Mouse (Mus musculus): ENCODE results near the gene Cdkl1. TPM values are rescaled to one million over a fixed set of nuclear protein-coding genes. Genes with fewer than 3 reads are reported as not detected.

Gene Cdkl1
- polyA plus RNA-seq, 1 experiment, result not detected

GRCm38 (mm10) chr12:69809439-69809838 is 18.4 kb upstream of the Cdkl1 start:
- H3K27me3 ChIP-seq (ENCODE audit: control insufficient read depth, insufficient read depth, insufficient read length), result no peaks in the 10 kb centered on the region
- TF ChIP-seq USF1 (IDR thresholded peaks at IDR 0.05; ENCODE audit: low read depth), result no peak
- no peak for TF ChIP-seq FOSL1 (IDR thresholded peaks at IDR 0.05; ENCODE audit: insufficient read depth, low read length, poor library complexity, severe bottlenecking)
- TF ChIP-seq MYOG (IDR thresholded peaks at IDR 0.05; ENCODE audit: control insufficient read depth, extremely low read depth, insufficient read length), result no peak
- no peak for TF ChIP-seq MYOD1 (IDR thresholded peaks at IDR 0.05; ENCODE audit: control insufficient read depth, insufficient read length, low read depth)
- TF ChIP-seq MAX (IDR thresholded peaks at IDR 0.05), result no peak
- no peak for TF ChIP-seq CTCF (IDR thresholded peaks at IDR 0.05; ENCODE audit: control insufficient read depth, insufficient read depth, insufficient read length)
- TF ChIP-seq CEBPB (IDR thresholded peaks at IDR 0.05; ENCODE audit: low read depth), result no peak
- H3ac ChIP-seq (ENCODE audit: control insufficient read depth, insufficient read length, low read depth), result no peak overlapping the region
- H3K79me3 ChIP-seq (ENCODE audit: low read depth), result no peaks in the 10 kb centered on the region
- H3K79me2 ChIP-seq (ENCODE audit: control insufficient read depth, insufficient read depth), result no peaks in the 10 kb centered on the region
- peaks cover 64% of the 10 kb centered on the region for H3K36me3 ChIP-seq (ENCODE audit: control insufficient read depth, insufficient read depth)
- H3K4me3 ChIP-seq (ENCODE audit: insufficient read depth, poor library complexity, severe bottlenecking), result no peak overlapping the region

GRCm38 (mm10) chr12:69807399-69807985 is 16.4 kb upstream of the Cdkl1 start:
- Histone ChIP-seq H3K27me3 (ENCODE audit: control insufficient read depth, insufficient read depth, insufficient read length) (no peaks in the 10 kb centered on the region), H3K79me3 (ENCODE audit: low read depth) (no peaks in the 10 kb centered on the region), H3ac (ENCODE audit: control insufficient read depth, insufficient read length, low read depth) (no peak overlapping the region), H3K4me3 (ENCODE audit: insufficient read depth, poor library complexity, severe bottlenecking) (no peak overlapping the region), H3K79me2 (ENCODE audit: control insufficient read depth, insufficient read depth) (no peaks in the 10 kb centered on the region), H3K36me3 (ENCODE audit: control insufficient read depth, insufficient read depth) (peaks cover 66% of the 10 kb centered on the region)
- no peak for TF ChIP-seq MYOD1 (IDR thresholded peaks at IDR 0.05; ENCODE audit: control insufficient read depth, insufficient read length, low read depth)
- TF ChIP-seq USF1 (IDR thresholded peaks at IDR 0.05; ENCODE audit: low read depth), result no peak
- TF ChIP-seq MAX (IDR thresholded peaks at IDR 0.05), result no peak
- TF ChIP-seq CTCF (IDR thresholded peaks at IDR 0.05; ENCODE audit: control insufficient read depth, insufficient read depth, insufficient read length), result no peak
- TF ChIP-seq MYOG (IDR thresholded peaks at IDR 0.05; ENCODE audit: control insufficient read depth, extremely low read depth, insufficient read length), result no peak
- TF ChIP-seq CEBPB (IDR thresholded peaks at IDR 0.05; ENCODE audit: low read depth), result no peak
- TF ChIP-seq FOSL1 (IDR thresholded peaks at IDR 0.05; ENCODE audit: insufficient read depth, low read length, poor library complexity, severe bottlenecking), result no peak

- Histone ChIP-seq H3K27me3 (ENCODE audit: control insufficient read depth, insufficient read depth, insufficient read length) (no peaks in the 10 kb centered on the region), H3K79me3 (ENCODE audit: low read depth) (no peaks in the 10 kb centered on the region), H3K79me2 (ENCODE audit: control insufficient read depth, insufficient read depth) (no peaks in the 10 kb centered on the region), H3K36me3 (ENCODE audit: control insufficient read depth, insufficient read depth) (peaks cover 55% of the 10 kb centered on the region), H3ac (ENCODE audit: control insufficient read depth, insufficient read length, low read depth) (no peak overlapping the region), H3K4me3 (ENCODE audit: insufficient read depth, poor library complexity, severe bottlenecking) (no peak overlapping the region)
- no peak for TF ChIP-seq FOSL1 (IDR thresholded peaks at IDR 0.05; ENCODE audit: insufficient read depth, low read length, poor library complexity, severe bottlenecking)
- no peak for TF ChIP-seq MYOD1 (IDR thresholded peaks at IDR 0.05; ENCODE audit: control insufficient read depth, insufficient read length, low read depth)
- no peak for TF ChIP-seq USF1 (IDR thresholded peaks at IDR 0.05; ENCODE audit: low read depth)
- TF ChIP-seq CTCF (IDR thresholded peaks at IDR 0.05; ENCODE audit: control insufficient read depth, insufficient read depth, insufficient read length), result no peak
- no peak for TF ChIP-seq MYOG (IDR thresholded peaks at IDR 0.05; ENCODE audit: control insufficient read depth, extremely low read depth, insufficient read length)
- no peak for TF ChIP-seq CEBPB (IDR thresholded peaks at IDR 0.05; ENCODE audit: low read depth)
Measured at GRCm38 (mm10) chr12:69805148-69805547, 14.1 kb upstream of the Cdkl1 start.

GRCm38 (mm10) chr12:69804393-69805070 is 13.5 kb upstream of the Cdkl1 start:
- Histone ChIP-seq H3K79me2 (ENCODE audit: control insufficient read depth, insufficient read depth) (no peaks in the 10 kb centered on the region), H3K27me3 (ENCODE audit: control insufficient read depth, insufficient read depth, insufficient read length) (no peaks in the 10 kb centered on the region), H3K4me3 (ENCODE audit: insufficient read depth, poor library complexity, severe bottlenecking) (no peak overlapping the region), H3ac (ENCODE audit: control insufficient read depth, insufficient read length, low read depth) (no peak overlapping the region), H3K79me3 (ENCODE audit: low read depth) (no peaks in the 10 kb centered on the region), H3K36me3 (ENCODE audit: control insufficient read depth, insufficient read depth) (peaks cover 51% of the 10 kb centered on the region)
- no peak for TF ChIP-seq CEBPB (IDR thresholded peaks at IDR 0.05; ENCODE audit: low read depth)
- no peak for TF ChIP-seq MAX (IDR thresholded peaks at IDR 0.05)
- no peak for TF ChIP-seq USF1 (IDR thresholded peaks at IDR 0.05; ENCODE audit: low read depth)
- no peak for TF ChIP-seq MYOG (IDR thresholded peaks at IDR 0.05; ENCODE audit: control insufficient read depth, extremely low read depth, insufficient read length)
- TF ChIP-seq MYOD1 (IDR thresholded peaks at IDR 0.05; ENCODE audit: control insufficient read depth, insufficient read length, low read depth), result no peak
- TF ChIP-seq FOSL1 (IDR thresholded peaks at IDR 0.05; ENCODE audit: insufficient read depth, low read length, poor library complexity, severe bottlenecking), result no peak
- TF ChIP-seq CTCF (IDR thresholded peaks at IDR 0.05; ENCODE audit: control insufficient read depth, insufficient read depth, insufficient read length), result no peak

GRCm38 (mm10) chr12:69803196-69803595 is 12.1 kb upstream of the Cdkl1 start:
- TF ChIP-seq CTCF (IDR thresholded peaks at IDR 0.05; ENCODE audit: control insufficient read depth, insufficient read depth, insufficient read length), result no peak
- no peak for TF ChIP-seq USF1 (IDR thresholded peaks at IDR 0.05; ENCODE audit: low read depth)
- TF ChIP-seq MYOG (IDR thresholded peaks at IDR 0.05; ENCODE audit: control insufficient read depth, extremely low read depth, insufficient read length), result no peak
- no peak for TF ChIP-seq MYOD1 (IDR thresholded peaks at IDR 0.05; ENCODE audit: control insufficient read depth, insufficient read length, low read depth)
- TF ChIP-seq FOSL1 (IDR thresholded peaks at IDR 0.05; ENCODE audit: insufficient read depth, low read length, poor library complexity, severe bottlenecking), result no peak
- no peak for TF ChIP-seq CEBPB (IDR thresholded peaks at IDR 0.05; ENCODE audit: low read depth)
- no peak for TF ChIP-seq MAX (IDR thresholded peaks at IDR 0.05)
- Histone ChIP-seq H3K79me2 (ENCODE audit: control insufficient read depth, insufficient read depth) (no peaks in the 10 kb centered on the region), H3K79me3 (ENCODE audit: low read depth) (no peaks in the 10 kb centered on the region), H3K27me3 (ENCODE audit: control insufficient read depth, insufficient read depth, insufficient read length) (no peaks in the 10 kb centered on the region), H3K4me3 (ENCODE audit: insufficient read depth, poor library complexity, severe bottlenecking) (no peak overlapping the region), H3ac (ENCODE audit: control insufficient read depth, insufficient read length, low read depth) (no peak overlapping the region), H3K36me3 (ENCODE audit: control insufficient read depth, insufficient read depth) (peaks cover 43% of the 10 kb centered on the region)

Measured in C2C12 (cell line).